Mouse (Mus musculus) megakaryocyte-erythroid progenitor cell, adult 5-6 weeks (primary cell): ENCODE measurements around the gene Fam98a. TPM values are rescaled to one million over a fixed set of nuclear protein-coding genes. Genes with fewer than 3 reads are reported as not detected.
A peak's percentile ranks its signal among the peaks of the same experiment; 100 is the strongest.

Experiments
- ATAC-seq: replicated peaks from 2 replicates; pipeline ENCODE4 v1.8.0; 2016; ENCODE audit warnings: mild to moderate bottlenecking, inconsistent platforms; ENCODE audit not compliant: severe bottlenecking, poor library complexity, low FRiP score, low TSS enrichment
- total RNA-seq, 2 experiments: library from RNA; stranded (forward) in 1 of 2; stranded (reverse) in 1 of 2; fragments of 200-1000, 215-1000 nt in 1 of 2; fragments of >200 nt in 1 of 2; fragmentation: Nextera tagmentation in 1 of 2; gene quantifications; 2 replicates each; pipeline ENCODE4 v1.2.3; 2014 to 2017

Gene Fam98a
- total RNA-seq, 2 experiments from 2014 or later = 31.8 to 64.2 TPM

- ATAC-seq = no peak
Observed at GRCm38 (mm10) chr17:75523812-75524211, 27.9 kb downstream of the Fam98a start.

DNA sequence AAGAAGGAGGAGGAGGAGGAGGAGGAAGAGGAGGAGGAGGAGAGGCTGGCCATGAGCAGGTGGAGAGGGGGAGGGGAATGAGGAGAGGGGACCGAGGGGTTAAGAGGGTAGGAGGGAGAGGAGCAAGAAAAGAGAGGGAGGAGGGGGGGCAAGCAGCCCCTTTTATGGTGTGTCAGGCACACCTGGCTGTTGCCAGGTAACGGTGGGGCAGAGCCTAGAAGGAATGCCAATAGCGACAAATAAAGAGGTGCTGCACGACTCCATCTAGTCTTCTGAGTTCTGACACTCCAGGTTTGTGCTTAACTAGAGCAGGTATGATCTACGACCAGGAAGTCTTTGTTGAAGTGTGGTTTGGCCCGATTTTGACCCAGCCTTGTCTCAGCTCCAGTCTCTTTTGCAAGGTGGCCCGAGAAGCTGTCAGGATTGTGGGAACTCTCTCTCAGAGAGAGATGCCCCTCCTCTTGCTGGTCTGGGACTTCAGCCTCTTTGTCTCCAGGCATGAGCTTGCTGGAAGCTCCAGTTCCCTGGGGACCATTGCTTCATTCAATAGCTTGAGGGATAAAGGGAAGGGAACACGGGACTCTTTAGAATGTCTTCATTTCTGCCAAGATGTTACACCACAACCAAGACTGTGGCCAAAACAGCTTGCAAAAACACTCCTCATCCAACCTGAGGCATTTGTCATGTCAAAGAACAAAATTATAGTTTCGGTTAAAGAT, 29.2 kb downstream of the Fam98a start:
- no peak for ATAC-seq

- no peak for ATAC-seq
Observed at GRCm38 (mm10) chr17:75521236-75521842, 30.4 kb downstream of the Fam98a start.

GRCm38 (mm10) chr17:75519239-75519900, 32.4 kb downstream of the Fam98a start:
- ATAC-seq = no peak

DNA sequence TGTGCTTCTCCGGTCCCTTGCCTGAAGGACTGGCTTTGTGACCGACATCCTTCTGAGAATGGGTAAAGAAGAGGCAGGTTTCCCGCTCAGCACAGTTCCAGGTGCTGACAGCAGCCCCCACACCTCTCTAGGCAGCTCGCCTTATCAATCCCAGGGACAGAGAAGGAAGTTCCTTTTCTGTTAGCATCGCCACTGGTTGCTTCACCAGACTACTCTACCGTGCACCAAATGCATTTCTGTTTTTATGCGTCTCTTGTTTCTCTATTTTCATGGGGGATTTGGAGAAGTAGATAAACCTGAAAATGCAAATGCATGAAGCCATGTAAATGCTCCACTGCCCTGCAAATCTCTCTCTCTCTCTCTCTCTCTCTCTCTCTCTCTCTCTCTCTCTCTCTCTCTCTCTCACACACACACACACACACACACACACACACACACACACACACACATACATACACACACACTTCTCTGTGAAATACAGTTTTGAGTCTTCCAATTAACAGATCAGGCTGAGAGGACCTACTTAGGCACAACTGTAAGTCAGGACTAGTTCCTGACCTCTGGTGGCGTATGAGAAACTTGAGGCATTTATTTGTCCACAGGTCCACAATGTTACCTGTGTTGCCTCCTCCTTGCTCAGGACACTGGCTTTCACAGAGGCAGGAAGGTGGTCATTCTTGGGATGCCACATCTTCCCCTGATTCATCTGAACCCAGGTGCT, 33.4 kb downstream of the Fam98a start:
- ATAC-seq = peak; percentile 73; the same call in 1 of the 2 replicates

GRCm38 (mm10) chr17:75516591-75516990, 35.2 kb downstream of the Fam98a start:
- ATAC-seq = no peak

DNA sequence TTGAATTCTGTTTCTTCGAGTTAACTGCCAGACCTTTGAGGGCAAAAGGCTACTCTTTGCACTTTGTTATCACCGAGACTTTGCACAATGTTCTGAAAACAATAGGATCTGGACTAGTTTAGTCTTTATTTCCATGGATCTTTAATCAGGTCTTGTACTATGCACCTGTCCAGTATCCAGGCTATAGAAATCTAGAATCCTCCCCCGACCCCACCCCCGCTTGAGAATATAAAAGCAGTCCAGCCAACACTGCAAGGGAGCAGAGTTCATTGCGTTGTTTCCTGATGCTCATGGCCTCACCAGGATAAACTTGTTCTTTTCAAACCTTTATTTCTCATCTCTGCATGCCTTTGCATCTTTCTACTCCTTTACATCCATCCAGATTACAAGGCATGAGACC, 42.5 kb downstream of the Fam98a start:
- ATAC-seq = no peak

DNA sequence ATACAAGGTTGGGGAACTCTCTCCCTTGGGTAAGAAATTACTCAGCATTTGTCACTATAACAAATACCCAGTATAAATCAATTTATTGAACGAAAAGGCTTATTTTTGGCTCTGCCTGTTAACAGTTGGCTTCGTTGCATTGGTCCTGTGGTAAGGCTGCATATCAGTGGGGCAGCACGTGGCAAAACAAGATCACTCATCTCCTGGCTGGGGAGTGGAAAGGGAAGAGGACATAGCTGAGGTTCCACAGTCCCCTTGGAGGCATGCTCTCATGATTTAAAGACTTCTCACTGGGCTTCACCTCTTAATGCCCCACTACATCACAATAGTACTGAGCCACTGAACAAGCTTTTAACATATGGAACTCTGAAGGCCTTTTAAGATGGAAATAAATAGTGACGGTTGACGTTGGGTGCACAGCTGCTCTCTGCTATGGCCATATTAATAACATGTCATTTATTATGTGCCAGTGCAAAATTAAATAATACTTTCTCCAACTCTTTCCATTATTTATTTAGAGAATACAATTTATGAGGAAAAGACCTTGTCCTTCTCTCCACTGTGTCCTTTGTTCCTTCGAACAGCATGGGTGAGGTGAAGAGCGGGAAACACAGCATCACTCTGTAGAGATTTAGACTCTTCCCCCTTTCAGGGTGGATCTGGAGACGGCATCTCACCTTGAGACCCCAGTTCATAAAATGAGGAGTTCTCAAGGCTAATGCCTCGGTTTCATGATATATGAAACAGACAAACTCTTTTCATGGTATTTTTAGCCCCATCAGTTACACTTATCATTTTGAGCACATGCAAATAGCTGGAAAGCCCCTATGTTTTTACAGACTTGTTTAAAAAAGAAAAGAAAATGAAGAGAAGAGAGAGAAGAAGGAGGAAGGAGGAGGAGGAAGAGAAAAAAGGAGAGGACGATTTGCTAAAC, 44.8 kb downstream of the Fam98a start:
- ATAC-seq = no peak

GRCm38 (mm10) chr17:75506097-75506675, 45.6 kb downstream of the Fam98a start:
- no peak for ATAC-seq

DNA sequence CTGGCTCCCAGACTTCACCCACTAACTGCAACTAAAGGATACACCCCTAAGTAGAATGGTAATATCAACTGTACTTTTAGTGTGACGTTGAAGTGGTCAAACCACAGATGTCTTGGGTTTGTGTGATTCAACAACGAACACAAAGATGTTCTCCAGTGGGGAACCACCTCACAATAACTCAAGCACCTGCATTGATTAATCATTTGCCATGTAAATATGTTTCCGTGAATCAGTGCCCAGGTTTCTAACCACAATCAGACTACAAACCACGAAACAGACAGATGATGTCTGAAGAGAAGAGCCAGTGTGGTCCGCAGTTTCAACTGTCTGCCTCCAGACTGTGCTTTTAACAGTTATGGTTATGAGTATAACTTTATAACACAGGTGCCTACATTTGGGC, 46.7 kb downstream of the Fam98a start:
- no peak for ATAC-seq

DNA sequence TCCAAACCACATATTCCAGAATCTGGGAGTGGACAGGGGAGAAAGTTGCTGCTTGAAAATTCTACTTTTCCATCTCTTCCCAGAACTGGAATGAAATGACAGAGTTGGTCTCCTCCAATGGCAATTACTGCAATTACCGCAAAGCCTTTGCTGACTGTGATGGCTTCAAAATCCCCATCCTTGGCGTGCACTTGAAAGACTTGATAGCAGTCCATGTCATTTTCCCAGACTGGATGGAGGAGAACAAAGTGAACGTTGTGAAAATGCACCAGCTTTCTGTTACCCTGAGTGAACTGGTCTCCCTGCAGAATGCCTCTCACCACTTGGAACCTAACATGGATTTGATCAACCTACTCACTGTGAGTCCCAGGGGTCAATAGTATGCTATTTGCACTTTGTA, 48.7 kb downstream of the Fam98a start:
- no peak for ATAC-seq

GRCm38 (mm10) chr17:75498241-75498651, 53.5 kb downstream of the Fam98a start:
- ATAC-seq = no peak

GRCm38 (mm10) chr17:75495213-75495612, 56.5 kb downstream of the Fam98a start:
- ATAC-seq = no peak

Other genes with a start within 250 kb of the Fam98a start
- not detected in 2 replicates for gene Rasgrp3, start 116.0 kb downstream of the Fam98a start, total RNA-seq (2014; fragmentation: Nextera tagmentation)
- not detected in 2 replicates for gene Rasgrp3, start 116.0 kb downstream of the Fam98a start, total RNA-seq (2017)